Mouse (Mus musculus) heart, postnatal 0 days (tissue): Measurements from ENCODE around the gene 0610012G03Rik.

Source experiments
- CTCF ChIP-seq: IDR thresholded peaks from 2 replicates; pipeline ENCODE4 v1.5.1; 2016; ENCODE audit warnings: antibody characterized with exemption, control low read depth, low read depth
- EP300 ChIP-seq: IDR thresholded peaks from 2 replicates; pipeline ENCODE4 v1.6.1; 2016; ENCODE audit warnings: antibody characterized with exemption, low read depth

GRCm38 (mm10) chr16:31905331-31905730 is 43.0 kb downstream of the 0610012G03Rik start:
- TF ChIP-seq CTCF = no peak
- no peak for TF ChIP-seq EP300
